Mouse (Mus musculus) frontal cortex, adult 2 months (tissue): Measurements from ENCODE around the gene Dnm3. TPM values are rescaled to one million over a fixed set of nuclear protein-coding genes. Genes with fewer than 3 reads are reported as not detected.

Experiments
- DNase-seq, 2 experiments: peaks; one replicate each; pipeline ENCODE4 v3.0.0; 2022; ENCODE audit warnings: low spot score in 1 of 2; ENCODE audit errors: extremely low spot score in 1 of 2
- polyA plus RNA-seq: library from polyadenylated mRNA; depleted of rRNA; stranded (reverse); fragments of >200 nt; gene quantifications from 2 replicates; pipeline ENCODE4 v1.2.3, GENCODE M21; 2012

Dnm3 gene
- polyA plus RNA-seq, 1 experiment, result 45.3 TPM

GRCm38 (mm10) chr1:162135451-162136213 is 342.2 kb downstream of the Dnm3 start:
- DNase-seq, result no peak

- DNase-seq, result no peak
These were observed 343.2 kb downstream of the Dnm3 start for GRCm38 (mm10) chr1:162134651-162135066.

- DNase-seq, result no peak
These were observed 344.8 kb downstream of the Dnm3 start for GRCm38 (mm10) chr1:162132908-162133641.

GRCm38 (mm10) chr1:162126856-162127792 is 350.7 kb downstream of the Dnm3 start:
- no peak for DNase-seq

- no peak for DNase-seq
These were observed 353.4 kb downstream of the Dnm3 start for GRCm38 (mm10) chr1:162124396-162124795.

- no peak for DNase-seq
These were observed 356.2 kb downstream of the Dnm3 start for GRCm38 (mm10) chr1:162121441-162122200.

GRCm38 (mm10) chr1:162109437-162109813 is 368.4 kb downstream of the Dnm3 start:
- DNase-seq, result no peak

GRCm38 (mm10) chr1:162108726-162109436 is 369.0 kb downstream of the Dnm3 start:
- no peak for DNase-seq

GRCm38 (mm10) chr1:162108181-162108671 is 369.6 kb downstream of the Dnm3 start:
- DNase-seq, result peak; percentile 25 to 55

- no peak for DNase-seq
These were observed 370.7 kb downstream of the Dnm3 start for GRCm38 (mm10) chr1:162107011-162107606.

GRCm38 (mm10) chr1:162100961-162101830 is 376.6 kb downstream of the Dnm3 start:
- DNase-seq, result no peak

GRCm38 (mm10) chr1:162100033-162100820 is 377.6 kb downstream of the Dnm3 start:
- no peak for DNase-seq

- no peak for DNase-seq
These were observed 378.6 kb downstream of the Dnm3 start for GRCm38 (mm10) chr1:162099203-162099602.

- no peak for DNase-seq
These were observed 383.1 kb downstream of the Dnm3 start for GRCm38 (mm10) chr1:162094523-162095272.

- DNase-seq, result no peak
These were observed 383.9 kb downstream of the Dnm3 start for GRCm38 (mm10) chr1:162093806-162094522.
